Mouse (Mus musculus) layer of hippocampus, adult 2 months (tissue): Measurements from ENCODE around the gene Pcif1. TPM values are rescaled to one million over a fixed set of nuclear protein-coding genes. Genes with fewer than 3 reads are reported as not detected.
A peak's percentile ranks its signal among the peaks of the same experiment; 100 is the strongest.

Experiments used
- DNase-seq, 2 experiments: peaks; one replicate each; pipeline ENCODE4 v3.0.0; 2022; ENCODE audit warnings: low spot score in 2 of 2
- H3K27ac ChIP-seq: fragments of 200-600 bp; 2 replicates; pipeline ENCODE4 v1.8.1; 2022
- H3K4me3 ChIP-seq: fragments of 200-600 bp; 2 replicates; pipeline ENCODE4 v1.8.1; 2022; ENCODE audit warnings: mild to moderate bottlenecking
- CTCF ChIP-seq: fragments of 200-600 bp; conservative IDR thresholded peaks from 2 replicates; pipeline ENCODE4 v1.8.1; 2022; ENCODE audit warnings: antibody characterized with exemption, mild to moderate bottlenecking, moderate library complexity
- total RNA-seq, 2 experiments: library from RNA; stranded (reverse); gene quantifications; 2 replicates each; pipeline ENCODE4 v1.2.3; 2021

The Pcif1 gene
- total RNA-seq, 2 experiments from 2014 or later: 45.9 to 49.6 TPM

- DNase-seq: no peak
- no peak for TF ChIP-seq CTCF
- Histone ChIP-seq H3K4me3 (no peak overlapping the region), H3K27ac (no peak overlapping the region)
Measured at GRCm38 (mm10) chr2:164890411-164891049, 11.4 kb downstream of the Pcif1 start.

- TF ChIP-seq CTCF: no peak
- H3K4me3 ChIP-seq: no peak overlapping the region
- peak overlapping the region; percentile 43; the same call in 1 of the 2 replicates for H3K27ac ChIP-seq
- no peak for DNase-seq
Measured at GRCm38 (mm10) chr2:164891056-164891834, 12.1 kb downstream of the Pcif1 start.

- TF ChIP-seq CTCF: no peak
- Histone ChIP-seq H3K4me3 (no peak overlapping the region), H3K27ac (peak overlapping the region; percentile 67; the same call in 1 of the 2 replicates)
- no peak for DNase-seq
Measured at GRCm38 (mm10) chr2:164891908-164892695, 13.0 kb downstream of the Pcif1 start.

GRCm38 (mm10) chr2:164892696-164893216 is 13.7 kb downstream of the Pcif1 start:
- DNase-seq: no peak

GRCm38 (mm10) chr2:164894048-164894447 is 14.9 kb downstream of the Pcif1 start:
- no peak for TF ChIP-seq CTCF
- Histone ChIP-seq H3K27ac (no peak overlapping the region; the same call in 1 of the 2 replicates), H3K4me3 (no peak overlapping the region)
- DNase-seq: no peak

More at GRCm38 (mm10) chr2:164892696-164893216, 13.7 kb downstream of the Pcif1 start:
- peak overlapping the region; percentile 67; the same call in 1 of the 2 replicates for H3K27ac ChIP-seq
- no peak for TF ChIP-seq CTCF
- no peak overlapping the region for H3K4me3 ChIP-seq

- DNase-seq: no peak
- no peak overlapping the region for H3K27ac ChIP-seq
- TF ChIP-seq CTCF: peak; percentile 45
- H3K4me3 ChIP-seq: no peak overlapping the region
Measured at GRCm38 (mm10) chr2:164894644-164895043, 15.5 kb downstream of the Pcif1 start.

GRCm38 (mm10) chr2:164895885-164896284 is 16.8 kb downstream of the Pcif1 start:
- H3K27ac ChIP-seq: peak overlapping the region; percentile 23; the same call in 1 of the 2 replicates
- TF ChIP-seq CTCF: no peak
- no peak for DNase-seq

GRCm38 (mm10) chr2:164898008-164898407 is 18.9 kb downstream of the Pcif1 start:
- H3K4me3 ChIP-seq: no peak overlapping the region
- no peak for DNase-seq
- TF ChIP-seq CTCF: peak; percentile 36
- H3K27ac ChIP-seq: no peak overlapping the region

More at GRCm38 (mm10) chr2:164895885-164896284, 16.8 kb downstream of the Pcif1 start:
- H3K4me3 ChIP-seq: no peak overlapping the region

- no peak for TF ChIP-seq CTCF
- no peak for DNase-seq
- no peak overlapping the region for H3K27ac ChIP-seq
- H3K4me3 ChIP-seq: no peak overlapping the region
Measured at GRCm38 (mm10) chr2:164899034-164899433, 19.9 kb downstream of the Pcif1 start.

- H3K27ac ChIP-seq: no peak overlapping the region
Measured at GRCm38 (mm10) chr2:164899723-164900459, 20.8 kb downstream of the Pcif1 start.

GRCm38 (mm10) chr2:164901380-164901779 is 22.3 kb downstream of the Pcif1 start:
- Histone ChIP-seq H3K27ac (no peak overlapping the region), H3K4me3 (no peak overlapping the region)
- TF ChIP-seq CTCF: no peak
- DNase-seq: no peak

More at GRCm38 (mm10) chr2:164899723-164900459, 20.8 kb downstream of the Pcif1 start:
- no peak for DNase-seq
- no peak for TF ChIP-seq CTCF
- no peak overlapping the region for H3K4me3 ChIP-seq

GRCm38 (mm10) chr2:164903496-164903895 is 24.4 kb downstream of the Pcif1 start:
- no peak for DNase-seq
- no peak for TF ChIP-seq CTCF
- no peak overlapping the region for H3K4me3 ChIP-seq

More at GRCm38 (mm10) chr2:164903496-164903895, 24.4 kb downstream of the Pcif1 start:
- no peak overlapping the region for H3K27ac ChIP-seq
